Mouse (Mus musculus) hindbrain, embryonic 14.5 days (tissue): Measurements from ENCODE around the gene Spag7. TPM values are rescaled to one million over a fixed set of nuclear protein-coding genes. Genes with fewer than 3 reads are reported as not detected.

Source experiments
- ATAC-seq: fragments of 200-750 bp; cut with Nextera tagmentation; 2 replicates; pipeline ENCODE4 v1.8.0; 2017; ENCODE audit warnings: moderate number of reproducible peaks, mild to moderate bottlenecking, moderate TSS enrichment, moderate library complexity; ENCODE audit not compliant: low FRiP score
- DNase-seq: peaks from one replicate; pipeline ENCODE4 v3.0.0-alpha.2; 2015; ENCODE audit warnings: low spot score
- H3K27ac ChIP-seq: fragments of 300-500 bp; sonication (generic); 2 replicates; pipeline ENCODE4 v1.5.1; 2014; ENCODE audit warnings: mild to moderate bottlenecking, moderate library complexity
- H3K27me3 ChIP-seq: fragments of 300-500 bp; sonication (generic); 2 replicates; pipeline ENCODE4 v1.6.1; 2014; ENCODE audit warnings: mild to moderate bottlenecking, low read length, mixed read lengths; ENCODE audit not compliant: control insufficient read depth, insufficient read depth
- H3K36me3 ChIP-seq: fragments of 300-500 bp; sonication (generic); replicated peaks from 2 replicates; pipeline ENCODE4 v1.6.1; 2014; ENCODE audit not compliant: control insufficient read depth, insufficient read depth
- H3K4me1 ChIP-seq: fragments of 300-500 bp; sonication (generic); replicated peaks from 2 replicates; pipeline ENCODE4 v1.6.1; 2014; ENCODE audit warnings: antibody characterized with exemption, low read length, mixed read lengths; ENCODE audit not compliant: control insufficient read depth, insufficient read depth
- H3K4me2 ChIP-seq: fragments of 300-500 bp; sonication (generic); replicated peaks from 2 replicates; pipeline ENCODE4 v1.6.1; 2014; ENCODE audit warnings: mild to moderate bottlenecking, moderate library complexity
- H3K4me3 ChIP-seq: fragments of 300-500 bp; sonication (generic); replicated peaks from 2 replicates; pipeline ENCODE4 v1.5.1; 2014; ENCODE audit warnings: mild to moderate bottlenecking, low read length
- H3K9ac ChIP-seq: fragments of 300-500 bp; sonication (generic); 2 replicates; pipeline ENCODE4 v1.6.1; 2014
- H3K9me3 ChIP-seq: fragments of 300-500 bp; sonication (generic); 2 replicates; pipeline ENCODE4 v1.6.1; 2016; ENCODE audit warnings: low read length; ENCODE audit not compliant: control insufficient read depth
- WGBS: fragments of 180-500 bp; shearing (Covaris S2); extraction: QIAGEN DNeasy Blood & Tissue Kit; methylation state at CpG from one replicate; pipeline ENCODE4 v1.1.7; 2014; 5-methylcytosine and 5-hydroxymethylcytosine counted together
- polyA plus RNA-seq: library from polyadenylated mRNA; unstranded; fragments of >200 nt; fragmentation: Nextera tagmentation; extraction: Ambion mirVana; gene quantifications from 2 replicates; pipeline ENCODE4 v1.2.1, GENCODE M21; 2014

Gene Spag7
- polyA plus RNA-seq, 1 experiment from 2014 or later: 115 TPM

DNA sequence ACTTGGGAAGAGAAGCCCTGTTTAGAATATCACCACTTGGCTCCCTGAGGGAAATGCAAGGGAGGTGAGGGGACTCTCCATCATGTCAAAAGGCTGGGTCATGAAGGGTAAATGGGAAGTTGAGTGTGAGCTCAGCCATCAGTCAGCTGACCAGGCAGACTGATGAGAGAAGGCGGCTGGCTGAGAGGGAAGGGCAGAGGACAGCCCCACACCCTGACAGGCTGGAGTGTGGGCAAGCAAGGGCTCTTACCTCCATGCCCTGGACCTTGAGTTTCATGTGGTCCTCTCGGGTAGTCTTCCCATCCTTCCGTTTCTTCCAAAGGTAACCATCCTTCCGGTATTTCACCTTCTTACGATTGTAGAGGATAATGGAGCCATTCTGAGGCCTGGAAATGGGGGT, 14.4 kb upstream of the Spag7 start:
- DNase-seq (no peak), ATAC-seq (no peak)
- peaks cover 25% of the 10 kb centered on the region for H3K4me1 ChIP-seq
- no peak overlapping the region for H3K9ac ChIP-seq
- H3K9me3 ChIP-seq: no peaks in the 10 kb centered on the region
- 90% methylated on average over 5 of the region's 5 CpGs for WGBS
- H3K4me3 ChIP-seq: no peak overlapping the region
- H3K36me3 ChIP-seq: peaks cover 58% of the 10 kb centered on the region
- H3K27me3 ChIP-seq: no peaks in the 10 kb centered on the region
- no peak overlapping the region for H3K27ac ChIP-seq
- no peak overlapping the region for H3K4me2 ChIP-seq

DNA sequence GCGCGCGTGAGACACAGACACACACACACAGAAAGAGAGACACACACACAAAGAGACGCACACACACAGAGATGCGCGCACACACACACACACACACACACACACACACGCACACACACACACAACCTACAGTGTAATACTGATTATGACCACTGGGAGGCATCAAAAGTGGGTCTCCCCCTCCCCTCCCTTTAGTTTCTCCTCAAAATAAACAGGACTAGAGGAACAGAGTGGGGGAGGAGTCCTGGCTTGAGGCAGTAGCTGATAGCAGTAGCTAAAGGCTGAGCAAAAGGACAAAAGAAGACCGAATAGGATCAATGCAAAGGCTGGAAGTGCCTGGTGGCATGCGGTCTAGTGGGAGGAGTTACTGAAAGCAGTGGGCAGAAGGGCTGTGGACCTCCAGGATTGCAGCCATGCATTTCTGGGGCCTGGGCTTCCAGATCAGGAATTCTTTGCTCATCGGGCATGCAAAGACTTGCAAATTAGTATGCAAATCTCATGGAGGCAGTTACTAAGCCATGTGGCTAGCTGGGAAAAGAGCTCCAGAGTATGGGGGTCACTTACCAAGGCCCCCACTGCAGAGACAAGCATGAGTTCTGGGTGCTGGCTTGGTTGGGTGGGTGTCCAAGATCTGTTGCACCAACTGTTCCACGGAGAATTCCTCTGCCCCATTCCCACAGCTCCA, 12.8 kb upstream of the Spag7 start:
- 12% methylated on average over 11 of the region's 11 CpGs for WGBS

DNA sequence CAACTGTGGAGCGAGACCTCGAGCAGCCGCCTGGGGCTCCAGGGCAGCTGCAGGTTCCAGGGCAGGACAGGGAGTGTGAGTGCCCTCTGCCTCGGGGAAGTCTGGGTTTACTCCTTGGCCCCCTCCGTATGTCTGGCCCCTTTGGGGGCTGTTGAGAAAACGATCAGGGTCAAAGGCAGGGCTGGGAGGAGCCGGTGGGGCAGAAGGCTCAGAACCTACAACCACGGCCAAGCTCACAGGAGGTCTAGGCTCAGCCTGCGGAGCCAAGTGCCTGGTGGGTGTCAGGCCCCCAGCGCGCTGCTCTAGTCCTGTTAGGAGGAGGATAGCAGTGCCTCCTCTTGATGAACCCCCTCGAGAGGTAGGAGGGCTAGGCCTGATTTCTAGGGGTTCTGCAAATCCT, 12.0 kb upstream of the Spag7 start:
- Histone ChIP-seq H3K9me3 (no peaks in the 10 kb centered on the region), H3K9ac (0 out of 2 replicates have a peak overlapping the region, but pooled peaks have one; percentile 12), H3K27me3 (no peaks in the 10 kb centered on the region), H3K4me3 (no peak overlapping the region), H3K4me1 (peaks cover 8% of the 10 kb centered on the region; the same call in 1 of the 2 replicates), H3K36me3 (peaks cover 78% of the 10 kb centered on the region), H3K27ac (no peak overlapping the region), H3K4me2 (no peak overlapping the region)
- no peak for DNase-seq
- 73% methylated on average over 12 of the region's 12 CpGs for WGBS
- ATAC-seq: no peak

More for the DNA sequence above, 12.8 kb upstream of the Spag7 start:
- peak; percentile 65 for DNase-seq
- Histone ChIP-seq H3K27ac (peak overlapping the region; percentile 33; the same call in 1 of the 2 replicates), H3K9me3 (no peaks in the 10 kb centered on the region), H3K27me3 (no peaks in the 10 kb centered on the region), H3K4me2 (0 out of 2 replicates have a peak overlapping the region, but pooled peaks have one; percentile 1), H3K4me3 (no peak overlapping the region), H3K9ac (peak overlapping the region; percentile 4; the same call in 1 of the 2 replicates), H3K4me1 (peaks cover 16% of the 10 kb centered on the region), H3K36me3 (peaks cover 69% of the 10 kb centered on the region)
- peak; percentile 55; the same call in 1 of the 2 replicates for ATAC-seq

GRCm38 (mm10) chr11:70679894-70680293, 10.7 kb upstream of the Spag7 start:
- no peak overlapping the region for H3K4me3 ChIP-seq
- H3K9me3 ChIP-seq: no peaks in the 10 kb centered on the region
- H3K4me1 ChIP-seq: peaks cover 8% of the 10 kb centered on the region; the same call in 1 of the 2 replicates
- no peaks in the 10 kb centered on the region for H3K27me3 ChIP-seq
- DNase-seq (no peak), ATAC-seq (no peak)
- H3K36me3 ChIP-seq: peaks cover 83% of the 10 kb centered on the region
- H3K27ac ChIP-seq: no peak overlapping the region
- H3K9ac ChIP-seq: no peak overlapping the region
- WGBS: 94% methylated on average over 7 of the region's 8 CpGs
- no peak overlapping the region for H3K4me2 ChIP-seq

DNA sequence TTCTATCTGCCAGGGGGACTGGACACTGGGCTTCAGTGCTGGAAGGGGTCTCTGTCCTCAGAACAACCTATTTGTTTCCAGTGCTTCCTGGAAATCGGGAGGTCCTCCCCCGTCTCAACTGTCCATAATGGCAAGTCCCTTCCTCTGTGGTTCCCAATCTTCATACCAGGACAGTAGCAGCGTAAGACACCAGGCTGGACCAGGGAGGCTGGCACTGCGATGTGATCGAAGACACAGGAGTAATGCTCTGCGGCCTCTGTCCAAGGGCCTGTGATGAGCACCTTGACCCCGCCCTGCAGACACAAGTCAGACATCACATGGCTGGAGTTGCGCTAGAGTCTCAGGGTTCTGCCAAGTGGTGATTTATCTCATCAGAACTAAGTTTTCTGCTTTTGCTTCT, 10.1 kb upstream of the Spag7 start:
- WGBS: 98% methylated on average over 8 of the region's 8 CpGs
- Histone ChIP-seq H3K27me3 (no peaks in the 10 kb centered on the region), H3K9me3 (no peaks in the 10 kb centered on the region), H3K4me3 (no peak overlapping the region), H3K9ac (no peak overlapping the region), H3K36me3 (peaks cover 84% of the 10 kb centered on the region), H3K27ac (no peak overlapping the region), H3K4me1 (peaks cover 8% of the 10 kb centered on the region; the same call in 1 of the 2 replicates), H3K4me2 (no peak overlapping the region)
- no peak for ATAC-seq
- DNase-seq: no peak

DNA sequence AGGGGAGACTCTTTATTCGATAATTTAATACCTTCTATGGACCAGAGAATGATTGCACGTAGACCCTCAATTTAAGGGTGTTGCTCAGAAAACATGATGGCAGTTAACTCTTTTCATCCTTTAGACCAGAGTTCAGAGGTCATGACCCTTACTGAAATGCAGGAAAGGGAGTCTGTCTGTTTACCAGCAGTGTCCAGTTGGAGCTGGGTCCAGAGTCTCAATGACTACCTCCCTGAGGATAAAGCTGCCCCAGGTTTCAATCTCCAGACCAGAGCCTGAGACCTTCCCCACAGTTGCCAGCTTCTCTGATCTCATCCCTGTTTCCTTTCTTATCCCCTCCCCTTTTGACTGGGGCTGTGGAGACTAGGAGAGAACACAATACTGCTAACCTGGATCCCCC, 9.4 kb upstream of the Spag7 start:
- DNase-seq (no peak), ATAC-seq (no peak)
- 72% methylated on average over 2 of the region's 2 CpGs for WGBS
- H3K9me3 ChIP-seq: no peaks in the 10 kb centered on the region
- no peak overlapping the region for H3K4me3 ChIP-seq
- no peaks in the 10 kb centered on the region for H3K27me3 ChIP-seq
- H3K4me2 ChIP-seq: no peak overlapping the region
- peaks cover 82% of the 10 kb centered on the region for H3K36me3 ChIP-seq
- H3K9ac ChIP-seq: no peak overlapping the region
- no peak overlapping the region for H3K27ac ChIP-seq
- peaks cover 8% of the 10 kb centered on the region; the same call in 1 of the 2 replicates for H3K4me1 ChIP-seq

DNA sequence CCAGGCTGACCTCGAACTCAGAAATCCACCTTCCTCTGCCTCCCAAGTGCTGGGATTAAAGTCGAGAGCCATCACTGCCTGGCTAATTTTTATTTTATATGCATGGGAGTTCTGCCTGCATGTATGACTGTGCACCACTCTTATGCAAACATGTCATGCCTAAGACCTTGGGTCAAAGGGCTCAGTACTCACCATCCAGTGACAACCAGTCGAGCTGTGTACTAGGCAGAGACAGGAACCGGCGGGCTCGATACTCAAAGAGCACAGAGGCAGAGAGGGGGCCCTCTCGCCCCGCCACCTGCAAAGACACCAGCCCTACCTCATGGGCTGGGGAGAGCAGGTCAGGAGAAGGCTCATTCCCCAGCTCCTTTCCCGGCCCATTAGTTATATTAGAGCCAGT, 8.9 kb upstream of the Spag7 start:
- H3K4me1 ChIP-seq: peaks cover 8% of the 10 kb centered on the region; the same call in 1 of the 2 replicates
- H3K9me3 ChIP-seq: no peaks in the 10 kb centered on the region
- H3K36me3 ChIP-seq: peaks cover 82% of the 10 kb centered on the region
- 83% methylated on average over 9 of the region's 9 CpGs for WGBS
- H3K27me3 ChIP-seq: no peaks in the 10 kb centered on the region
- no peak overlapping the region for H3K9ac ChIP-seq
- no peak overlapping the region for H3K4me3 ChIP-seq
- H3K27ac ChIP-seq: no peak overlapping the region
- ATAC-seq (no peak), DNase-seq (no peak)
- no peak overlapping the region for H3K4me2 ChIP-seq

DNA sequence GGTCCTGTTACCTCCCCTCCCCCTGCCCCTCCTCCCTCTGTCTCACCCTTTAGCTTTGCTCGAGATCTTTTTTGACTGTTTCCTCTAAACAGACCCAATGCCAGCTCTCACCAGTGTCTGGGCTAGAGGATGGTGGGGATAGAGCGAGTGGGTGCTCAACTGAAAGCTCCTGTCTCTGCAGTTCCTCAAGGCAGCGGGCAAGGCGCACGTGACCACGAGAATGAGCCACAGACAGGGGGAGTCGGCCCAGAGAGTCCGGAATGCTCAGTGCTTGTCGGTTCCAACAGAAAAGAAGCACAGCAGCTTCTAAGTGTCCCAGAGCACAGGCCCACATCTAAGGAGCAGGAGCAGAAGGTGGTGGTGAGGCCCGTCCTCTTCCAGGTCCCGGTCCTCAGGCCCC, 5.3 kb upstream of the Spag7 start:
- Histone ChIP-seq H3K9me3 (no peaks in the 10 kb centered on the region), H3K27me3 (no peaks in the 10 kb centered on the region), H3K4me3 (no peak overlapping the region), H3K27ac (no peak overlapping the region), H3K4me2 (no peak overlapping the region), H3K4me1 (peaks cover 14% of the 10 kb centered on the region), H3K36me3 (peaks cover 74% of the 10 kb centered on the region), H3K9ac (no peak overlapping the region)
- WGBS: 71% methylated on average over 11 of the region's 11 CpGs
- DNase-seq (no peak), ATAC-seq (no peak)

GRCm38 (mm10) chr11:70674014-70674413, 4.8 kb upstream of the Spag7 start:
- Histone ChIP-seq H3K4me3 (no peak overlapping the region), H3K4me1 (peaks cover 14% of the 10 kb centered on the region), H3K36me3 (peaks cover 69% of the 10 kb centered on the region), H3K9me3 (no peaks in the 10 kb centered on the region), H3K27ac (no peak overlapping the region), H3K4me2 (no peak overlapping the region), H3K9ac (no peak overlapping the region), H3K27me3 (no peaks in the 10 kb centered on the region)
- ATAC-seq: no peak
- WGBS: 51% methylated on average over 6 of the region's 6 CpGs
- no peak for DNase-seq
